Mouse (Mus musculus) mammary gland, adult 2 months (tissue): ENCODE measurements around the gene Pde6c. TPM values are rescaled to one million over a fixed set of nuclear protein-coding genes. Genes with fewer than 3 reads are reported as not detected.

Source experiments
- polyA plus RNA-seq: library from polyadenylated mRNA; depleted of rRNA; stranded (reverse); fragments of >200 nt; gene quantifications from 2 replicates; pipeline ENCODE4 v1.2.3, GENCODE M21; 2012; ENCODE audit warnings: low replicate concordance; rRNA removed

Gene Pde6c
- polyA plus RNA-seq, result not detected in 2 replicates

GRCm38 (mm10) chr19:38132481-38132880, at the start of gene Pde6c:
TSS of gene Pde6c (plus strand) at chr19:38132781.

DNA sequence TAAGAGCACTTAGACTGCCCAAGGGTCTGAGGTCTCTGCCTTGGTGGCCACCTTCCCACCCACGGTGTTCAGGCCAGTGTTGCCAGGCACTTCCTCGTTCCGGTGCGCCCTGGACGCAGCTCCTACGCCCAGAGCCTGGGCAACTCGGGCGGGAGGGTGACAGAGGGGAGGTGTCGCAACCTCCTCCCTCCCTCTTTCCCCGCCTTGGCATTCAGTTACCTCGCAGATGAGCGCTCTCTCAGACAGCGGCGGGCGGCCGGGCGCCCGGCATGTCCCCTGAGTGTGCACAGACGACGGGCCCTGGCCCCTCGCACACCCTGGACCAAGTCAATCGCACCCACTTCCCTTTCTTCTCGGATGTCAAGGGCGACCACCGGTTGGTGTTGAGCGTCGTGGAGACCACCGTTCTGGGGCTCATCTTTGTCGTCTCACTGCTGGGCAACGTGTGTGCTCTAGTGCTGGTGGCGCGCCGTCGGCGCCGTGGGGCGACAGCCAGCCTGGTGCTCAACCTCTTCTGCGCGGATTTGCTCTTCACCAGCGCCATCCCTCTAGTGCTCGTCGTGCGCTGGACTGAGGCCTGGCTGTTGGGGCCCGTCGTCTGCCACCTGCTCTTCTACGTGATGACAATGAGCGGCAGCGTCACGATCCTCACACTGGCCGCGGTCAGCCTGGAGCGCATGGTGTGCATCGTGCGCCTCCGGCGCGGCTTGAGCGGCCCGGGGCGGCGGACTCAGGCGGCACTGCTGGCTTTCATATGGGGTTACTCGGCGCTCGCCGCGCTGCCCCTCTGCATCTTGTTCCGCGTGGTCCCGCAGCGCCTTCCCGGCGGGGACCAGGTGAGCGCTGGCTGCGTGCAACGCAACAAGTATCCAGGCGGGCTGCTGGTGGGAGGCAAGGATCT, 35.5 kb upstream of the Pde6c start, which contains the start of gene Ffar4:
TSS of gene Ffar4 (plus strand) at position 214 of the 901 bp plus-strand sequence.

DNA sequence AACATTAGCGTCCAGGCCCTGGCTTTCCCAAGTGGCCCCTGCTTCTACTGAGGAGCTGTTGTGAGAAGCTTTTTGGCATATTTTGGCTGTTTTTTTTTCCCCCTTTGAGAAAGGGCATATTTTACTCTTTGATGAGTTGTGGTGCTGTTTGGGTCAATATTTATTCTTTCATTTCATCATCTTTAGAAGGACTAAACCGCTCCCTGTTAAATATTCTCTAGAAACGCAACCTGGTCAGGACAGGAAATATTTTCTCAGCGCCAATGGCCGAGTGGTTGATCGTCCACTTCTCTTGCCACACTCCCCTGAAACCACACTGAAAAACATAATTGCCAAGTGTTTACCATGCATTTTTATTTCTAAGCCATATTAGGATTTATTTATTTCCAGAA, 7.4 kb upstream of the Pde6c start, which contains the start of gene Rbp4:
TSS of gene Rbp4 (minus strand) at position 63 of the 392 bp plus-strand sequence.

DNA sequence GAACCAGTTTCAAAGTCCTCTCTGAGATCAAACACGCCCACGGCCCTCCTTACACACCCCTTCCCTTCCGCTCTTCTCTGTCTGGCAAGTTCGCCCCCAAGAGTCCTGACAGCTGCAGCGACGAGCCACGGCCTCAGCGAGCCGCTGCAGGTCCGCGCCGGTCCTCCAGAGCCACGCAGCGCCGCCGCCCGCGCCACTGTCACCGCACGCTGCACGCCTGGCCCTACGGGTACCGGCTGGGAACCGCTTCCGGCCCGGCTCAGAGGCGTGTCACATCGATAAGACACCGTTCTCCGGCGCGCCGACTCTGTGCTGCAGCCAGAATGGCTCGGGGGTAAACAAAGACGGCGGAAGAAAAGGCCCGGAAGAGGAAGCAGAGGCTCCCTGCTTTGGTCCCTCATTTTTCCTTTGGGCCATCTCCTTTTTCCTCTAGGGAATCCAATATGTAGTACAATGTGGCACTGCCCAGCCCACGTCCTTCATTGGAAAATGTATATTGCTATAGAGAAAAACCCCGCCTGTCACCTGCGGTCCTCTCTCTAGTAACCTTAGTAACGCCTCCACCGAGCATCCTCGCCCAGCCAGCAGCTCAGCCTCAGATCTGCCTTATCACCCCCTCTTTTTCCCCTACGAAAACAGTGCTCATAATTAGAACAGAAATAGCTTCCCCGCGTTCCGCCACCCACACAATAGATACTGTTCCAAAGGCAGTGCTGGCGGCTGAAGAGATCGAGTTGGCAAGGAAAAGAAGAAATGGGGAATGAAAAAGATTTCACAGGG, 91.5 kb downstream of the Pde6c start, which contains the start of gene Fra10ac1:
TSS of gene Fra10ac1 (minus strand) at position 252 of the 780 bp plus-strand sequence.

Other genes with a start within 250 kb of the Pde6c start
- 12.9 and 23.3 TPM in 2 replicates for gene Myof, start 89.2 kb upstream of the Pde6c start, polyA plus RNA-seq
- 0.32 and 0.52 TPM in 2 replicates for gene Cep55, start 77.8 kb upstream of the Pde6c start, polyA plus RNA-seq
- gene Ffar4, start 35.7 kb upstream of the Pde6c start, polyA plus RNA-seq, result 42.9 and 50.7 TPM in 2 replicates
- gene Rbp4, start 7.5 kb upstream of the Pde6c start, polyA plus RNA-seq, result 342 and 412 TPM in 2 replicates
- 2.0 and 4.3 TPM in 2 replicates for gene Fra10ac1, start 91.4 kb downstream of the Pde6c start, polyA plus RNA-seq
- 0.06 and 0.55 TPM in 2 replicates for gene Lgi1, start 131.8 kb downstream of the Pde6c start, polyA plus RNA-seq